Mouse (Mus musculus) brain, embryonic 18.5 days (tissue): ENCODE measurements at regions not wholly inside any gene's neighbourhood (a gene's known extent, or its start where the extent isn't known, plus 50 kb on each side); places are given as distances from the start of the nearest gene placed in this dataset.

Experiments
- DNase-seq: peaks from one replicate; pipeline ENCODE4 v3.0.0-alpha.2; 2012; ENCODE audit warnings: low read depth, low spot score

DNA sequence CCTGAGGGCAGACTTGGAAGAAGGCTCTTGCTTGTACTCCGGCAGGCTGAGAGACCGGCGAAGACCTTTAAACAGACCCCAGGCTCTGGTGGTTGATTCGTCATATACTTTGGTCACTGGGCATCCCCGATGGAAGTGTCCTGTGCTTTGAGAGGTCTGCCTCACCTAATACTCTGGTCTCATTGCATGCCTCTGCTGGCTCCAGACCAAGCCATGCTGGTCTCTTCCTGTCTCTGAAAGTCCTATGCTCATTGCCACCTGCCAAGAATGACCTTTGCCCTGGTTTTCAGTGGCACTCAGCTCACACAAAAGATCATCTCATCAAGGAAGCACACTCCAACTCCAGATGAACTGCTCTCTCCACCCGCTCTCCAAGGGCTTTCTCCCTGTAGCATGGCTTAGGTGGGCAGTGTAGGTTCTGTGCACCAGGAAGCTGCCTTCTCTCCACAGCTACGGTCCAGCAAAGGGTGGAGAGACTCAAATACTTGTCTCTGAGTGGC is 126.0 kb upstream of the Rcn1 start:
- DNase-seq: no peak

- DNase-seq: no peak
These were observed 129.4 kb upstream of the Rcn1 start for GRCm38 (mm10) chr2:105528535-105528934.

GRCm38 (mm10) chr2:105544099-105544498 is 124.6 kb upstream of the Pax6 start:
- no peak for DNase-seq

DNA sequence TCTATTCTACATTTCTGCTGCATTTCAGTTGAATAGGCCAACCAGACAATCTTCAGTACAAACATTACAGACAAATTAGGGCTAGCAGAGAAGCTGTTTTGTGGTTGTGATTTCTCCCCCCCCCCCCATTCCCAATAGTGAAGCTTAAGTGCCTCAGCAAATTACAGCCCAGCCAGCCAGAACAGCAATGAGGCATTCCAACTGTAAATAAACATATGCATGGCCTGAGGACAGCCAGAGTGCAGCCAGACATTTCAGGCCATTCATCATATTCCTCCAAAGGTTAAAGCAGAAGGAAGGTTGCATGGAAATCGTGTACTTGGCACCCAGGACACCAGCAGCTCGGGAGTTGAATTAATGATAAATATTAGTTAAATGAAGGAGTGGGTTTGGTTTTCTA is 116.6 kb upstream of the Pax6 start:
- DNase-seq: no peak

- DNase-seq: no peak
These were observed 81.9 kb upstream of the Pax6 start for GRCm38 (mm10) chr2:105586782-105587181.

GRCm38 (mm10) chr2:105594131-105594530 is 74.6 kb upstream of the Pax6 start:
- no peak for DNase-seq

DNA sequence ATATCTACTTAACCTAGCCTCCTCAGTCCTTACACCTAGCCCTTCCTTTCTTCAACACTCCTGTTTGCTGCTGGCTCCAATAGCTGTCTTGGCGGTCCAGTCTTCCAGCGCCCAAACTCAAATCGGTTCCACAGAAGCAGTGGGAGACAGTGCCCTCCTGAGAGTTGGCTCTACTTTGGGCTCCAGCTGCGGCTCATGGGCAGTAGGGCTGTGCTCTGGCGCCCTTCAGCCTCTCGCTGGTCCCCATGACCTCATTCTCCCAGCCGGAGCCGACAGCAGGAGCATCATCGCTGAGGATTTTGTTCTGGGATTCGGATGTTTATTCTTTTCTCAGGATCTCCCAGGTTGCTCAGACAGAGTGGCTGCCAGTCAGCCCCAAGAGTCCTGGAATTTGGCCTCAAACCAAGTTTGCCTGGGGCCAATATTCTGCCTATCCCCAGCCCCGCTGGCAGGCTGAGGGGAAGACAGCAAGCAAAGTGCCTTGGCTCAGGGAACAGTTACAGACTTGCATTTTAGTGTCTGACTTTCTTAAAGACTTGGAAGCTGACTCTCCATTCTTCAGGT is 64.1 kb upstream of the Pax6 start:
- no peak for DNase-seq

- no peak for DNase-seq
These were observed 60.6 kb upstream of the Pax6 start for GRCm38 (mm10) chr2:105607969-105608538.

GRCm38 (mm10) chr2:105608756-105609155 is 59.9 kb upstream of the Pax6 start:
- no peak for DNase-seq

DNA sequence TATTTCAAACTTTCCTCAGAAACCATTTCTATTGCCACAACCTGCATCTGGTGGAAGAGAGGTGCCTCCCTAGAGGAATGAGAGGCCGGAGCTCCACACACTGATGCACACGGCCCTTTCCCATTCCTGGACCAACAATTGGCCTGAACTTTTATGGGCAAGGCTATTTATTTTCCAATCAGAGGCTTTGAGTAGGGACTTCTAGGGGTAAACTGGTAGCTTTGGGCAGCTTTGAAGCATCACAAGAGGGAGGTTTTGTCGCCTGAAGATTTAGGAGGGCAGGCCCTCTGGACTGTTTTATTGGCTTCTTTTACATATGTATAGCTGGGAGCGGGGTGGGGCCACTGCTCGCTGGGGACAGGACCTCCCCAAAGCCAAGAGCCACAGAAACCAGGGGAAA is 57.7 kb upstream of the Pax6 start:
- no peak for DNase-seq

- DNase-seq: no peak
These were observed 57.0 kb upstream of the Pax6 start for GRCm38 (mm10) chr2:105611651-105612050.

- no peak for DNase-seq
These were observed 56.5 kb upstream of the Pax6 start for GRCm38 (mm10) chr2:105612051-105612664.

DNA sequence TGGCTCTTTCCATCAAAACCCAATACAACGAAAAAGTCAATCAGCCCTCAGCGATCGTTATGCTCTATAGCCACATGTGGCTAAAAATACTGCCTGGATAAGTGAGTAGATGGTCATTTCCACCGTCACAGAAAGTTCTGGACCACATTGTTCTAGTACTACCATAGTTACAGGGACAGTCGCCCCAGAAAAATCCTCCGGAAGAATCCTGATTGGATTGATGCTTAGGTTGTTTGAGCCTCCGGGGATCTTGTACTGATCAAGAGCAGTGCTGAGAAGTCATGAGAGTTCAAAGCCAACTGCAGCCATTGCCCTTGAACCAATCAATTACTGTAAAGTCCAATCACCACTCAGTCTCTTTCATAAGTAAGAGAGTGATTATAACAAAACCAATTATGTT is 56.0 kb upstream of the Pax6 start:
- no peak for DNase-seq

- DNase-seq: no peak
These were observed 55.5 kb upstream of the Pax6 start for GRCm38 (mm10) chr2:105613243-105613642.

GRCm38 (mm10) chr2:105615891-105616733 is 52.6 kb upstream of the Pax6 start:
- DNase-seq: peak; percentile 32
